Mouse (Mus musculus) midbrain, embryonic 15.5 days (tissue): ENCODE results near the gene Nr1i3. TPM values are rescaled to one million over a fixed set of nuclear protein-coding genes. Genes with fewer than 3 reads are reported as not detected.

Experiments used
- ATAC-seq: fragments of 200-750 bp; cut with Nextera tagmentation; replicated peaks from 2 replicates; pipeline ENCODE4 v1.8.0; 2017; ENCODE audit warnings: moderate TSS enrichment
- H3K27ac ChIP-seq: fragments of 300-500 bp; sonication (generic); 2 replicates; pipeline ENCODE4 v1.5.1; 2015; ENCODE audit warnings: mild to moderate bottlenecking, inconsistent platforms
- H3K27me3 ChIP-seq: fragments of 300-500 bp; sonication (generic); replicated peaks from 2 replicates; pipeline ENCODE4 v1.6.1; 2015; ENCODE audit warnings: inconsistent platforms
- H3K36me3 ChIP-seq: fragments of 300-500 bp; sonication (generic); replicated peaks from 2 replicates; pipeline ENCODE4 v1.6.1; 2015; ENCODE audit warnings: inconsistent platforms
- H3K4me1 ChIP-seq: fragments of 300-500 bp; sonication (generic); 2 replicates; pipeline ENCODE4 v1.6.1; 2015; ENCODE audit warnings: inconsistent platforms
- H3K4me2 ChIP-seq: fragments of 300-500 bp; sonication (generic); 2 replicates; pipeline ENCODE4 v1.6.1; 2015; ENCODE audit warnings: inconsistent platforms, mild to moderate bottlenecking, moderate library complexity
- H3K4me3 ChIP-seq: fragments of 300-500 bp; sonication (generic); 2 replicates; pipeline ENCODE4 v1.5.1; 2015; ENCODE audit warnings: mild to moderate bottlenecking, inconsistent platforms
- H3K9ac ChIP-seq: fragments of 300-500 bp; sonication (generic); 2 replicates; pipeline ENCODE4 v1.6.1; 2015; ENCODE audit warnings: mild to moderate bottlenecking, inconsistent platforms
- H3K9me3 ChIP-seq: fragments of 300-500 bp; sonication (generic); 2 replicates; pipeline ENCODE4 v1.6.1; 2016; ENCODE audit warnings: inconsistent platforms
- WGBS: fragments of 180-500 bp; shearing (Covaris S2); methylation state at CpG from one replicate; pipeline ENCODE4 v1.1.7; 2015; ENCODE audit warnings: mixed read lengths; 5-methylcytosine and 5-hydroxymethylcytosine counted together
- polyA plus RNA-seq: library from polyadenylated mRNA; unstranded; fragments of >200 nt; fragmentation: Nextera tagmentation; extraction: Ambion mirVana; gene quantifications from 2 replicates; pipeline ENCODE4 v1.2.1, GENCODE M21; 2015

Nr1i3 gene
- polyA plus RNA-seq, 1 experiment from 2014 or later, result 0.34 TPM

- no peaks in the 10 kb centered on the region for H3K36me3 ChIP-seq
- H3K27ac ChIP-seq, result peak overlapping the region; percentile 83
- peak overlapping the region; percentile 13; the same call in 1 of the 2 replicates for H3K4me3 ChIP-seq
- H3K9me3 ChIP-seq, result no peaks in the 10 kb centered on the region
- peak; percentile 5 for ATAC-seq
- peaks cover 14% of the 10 kb centered on the region for H3K4me1 ChIP-seq
- 86% methylated on average over 3 of the region's 3 CpGs for WGBS
- no peak overlapping the region for H3K9ac ChIP-seq
- peak overlapping the region; percentile 56 for H3K4me2 ChIP-seq
- no peaks in the 10 kb centered on the region for H3K27me3 ChIP-seq
These were observed 50.1 kb downstream of the Nr1i3 start for GRCm38 (mm10) chr1:171263666-171264461.

GRCm38 (mm10) chr1:171265971-171266744, 52.4 kb downstream of the Nr1i3 start:
- no peak overlapping the region for H3K4me2 ChIP-seq
- no peaks in the 10 kb centered on the region for H3K9me3 ChIP-seq
- no peaks in the 10 kb centered on the region for H3K27me3 ChIP-seq
- no peak overlapping the region for H3K9ac ChIP-seq
- 83% methylated on average over 4 of the region's 4 CpGs for WGBS
- H3K27ac ChIP-seq, result no peak overlapping the region
- no peak for ATAC-seq
- H3K4me3 ChIP-seq, result no peak overlapping the region
- H3K36me3 ChIP-seq, result no peaks in the 10 kb centered on the region
- peaks cover 27% of the 10 kb centered on the region for H3K4me1 ChIP-seq

GRCm38 (mm10) chr1:171268341-171268740, 54.6 kb downstream of the Nr1i3 start:
- Histone ChIP-seq H3K4me2 (no peak overlapping the region), H3K36me3 (peaks cover 9% of the 10 kb centered on the region; the same call in 1 of the 2 replicates), H3K27ac (no peak overlapping the region), H3K4me3 (no peak overlapping the region), H3K4me1 (peaks cover 31% of the 10 kb centered on the region), H3K9me3 (no peaks in the 10 kb centered on the region), H3K9ac (no peak overlapping the region), H3K27me3 (no peaks in the 10 kb centered on the region)
- WGBS, result 65% methylated on average over 1 of the region's 1 CpGs
- no peak for ATAC-seq

- Histone ChIP-seq H3K4me1 (peaks cover 28% of the 10 kb centered on the region), H3K36me3 (peaks cover 23% of the 10 kb centered on the region), H3K9me3 (no peaks in the 10 kb centered on the region), H3K9ac (peak within 1 kb of the TSS; percentile 88), H3K4me2 (peak within 1 kb of the TSS; percentile 95), H3K27ac (peak within 1 kb of the TSS; percentile 54), H3K27me3 (no peaks in the 10 kb centered on the region), H3K4me3 (peak within 1 kb of the TSS; percentile 83)
- peak; percentile 95 for ATAC-seq
- WGBS, result 3% methylated on average over 36 of the region's 36 CpGs
These were observed 56.2 kb downstream of the Nr1i3 start, which contains the start of gene B4galt3 for GRCm38 (mm10) chr1:171269848-171270572. Gene B4galt3 (plus strand): TSS chr1:171270328.

Other genes with a start within 250 kb of the Nr1i3 start
- gene Fcgr2b, start 237.4 kb upstream of the Nr1i3 start, polyA plus RNA-seq, result 1.8 and 1.9 TPM in 2 replicates
- gene Fcgr4, start 195.1 kb upstream of the Nr1i3 start, polyA plus RNA-seq, result 0.53 and 0.54 TPM in 2 replicates
- 10.7 and 11.7 TPM in 2 replicates for gene Fcgr3, start 149.0 kb upstream of the Nr1i3 start, polyA plus RNA-seq
- 6.5 and 9.0 TPM in 2 replicates for gene Cfap126, start 100.1 kb upstream of the Nr1i3 start, polyA plus RNA-seq
- 286 and 289 TPM in 2 replicates for gene Sdhc, start 63.4 kb upstream of the Nr1i3 start, polyA plus RNA-seq
- gene Mpz, start 63.3 kb upstream of the Nr1i3 start, polyA plus RNA-seq, result 0.24 and 0.37 TPM in 2 replicates
- gene Pcp4l1, start 17.7 kb upstream of the Nr1i3 start, polyA plus RNA-seq, result 17.9 and 19.4 TPM in 2 replicates
- 48.1 and 56.5 TPM in 2 replicates for gene Tomm40l, start 8.5 kb downstream of the Nr1i3 start, polyA plus RNA-seq
- 3.4 and 11.6 TPM in 2 replicates for gene Apoa2, start 11.1 kb downstream of the Nr1i3 start, polyA plus RNA-seq
- 27.3 and 33.2 TPM in 2 replicates for gene Fcer1g, start 20.4 kb downstream of the Nr1i3 start, polyA plus RNA-seq
- gene Adamts4, start 36.5 kb downstream of the Nr1i3 start, polyA plus RNA-seq, result 7.0 and 7.1 TPM in 2 replicates
- gene Ndufs2, start 37.4 kb downstream of the Nr1i3 start, polyA plus RNA-seq, result 229 and 238 TPM in 2 replicates
- 112 and 116 TPM in 2 replicates for gene B4galt3, start 56.4 kb downstream of the Nr1i3 start, polyA plus RNA-seq
- 48.7 and 56.2 TPM in 2 replicates for gene Ppox, start 67.2 kb downstream of the Nr1i3 start, polyA plus RNA-seq
- 119 and 122 TPM in 2 replicates for gene Usp21, start 74.0 kb downstream of the Nr1i3 start, polyA plus RNA-seq
- gene Ufc1, start 81.1 kb downstream of the Nr1i3 start, polyA plus RNA-seq, result 99.7 and 102 TPM in 2 replicates
- 52.9 and 53.5 TPM in 2 replicates for gene Dedd, start 115.2 kb downstream of the Nr1i3 start, polyA plus RNA-seq
- 52.2 and 54.2 TPM in 2 replicates for gene Nit1, start 131.7 kb downstream of the Nr1i3 start, polyA plus RNA-seq
- gene Pfdn2, start 131.7 kb downstream of the Nr1i3 start, polyA plus RNA-seq, result 146 and 150 TPM in 2 replicates
- gene Klhdc9, start 146.8 kb downstream of the Nr1i3 start, polyA plus RNA-seq, result 3.3 and 4.5 TPM in 2 replicates
- 3.1 and 3.6 TPM in 2 replicates for gene Nectin4, start 156.1 kb downstream of the Nr1i3 start, polyA plus RNA-seq
- 0.66 and 0.87 TPM in 2 replicates for gene Arhgap30, start 175.0 kb downstream of the Nr1i3 start, polyA plus RNA-seq
- 205 and 216 TPM in 2 replicates for gene Usf1, start 197.3 kb downstream of the Nr1i3 start, polyA plus RNA-seq
- 8.4 and 8.8 TPM in 2 replicates for gene Tstd1, start 204.9 kb downstream of the Nr1i3 start, polyA plus RNA-seq
- 9.4 and 11.8 TPM in 2 replicates for gene F11r, start 223.6 kb downstream of the Nr1i3 start, polyA plus RNA-seq